Mouse (Mus musculus) heart, postnatal 0 days (tissue): Measurements from ENCODE around the gene Ccdc151.

Source experiments
- CTCF ChIP-seq: IDR thresholded peaks from 2 replicates; pipeline ENCODE4 v1.5.1; 2016; ENCODE audit warnings: antibody characterized with exemption, control low read depth, low read depth
- EP300 ChIP-seq: IDR thresholded peaks from 2 replicates; pipeline ENCODE4 v1.6.1; 2016; ENCODE audit warnings: antibody characterized with exemption, low read depth

DNA sequence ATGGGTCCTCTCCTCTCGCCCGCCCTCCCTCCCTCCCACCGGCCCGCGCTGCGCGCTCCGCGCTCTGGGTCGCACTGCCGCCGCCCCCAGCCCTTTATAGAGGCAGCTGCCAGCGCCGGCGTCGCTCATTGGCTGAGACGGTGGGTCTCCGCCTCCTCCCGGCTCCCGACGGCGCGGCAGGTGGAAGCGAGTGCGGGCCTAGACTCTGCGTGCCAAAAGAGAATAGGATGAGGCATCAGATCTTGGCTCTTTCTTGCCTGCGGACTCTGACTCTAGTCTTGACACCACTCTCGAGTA, 49.5 kb upstream of the Ccdc151 start, which contains the start of gene Elavl3:
- no peak for TF ChIP-seq CTCF
- TF ChIP-seq EP300: no peak
